Mouse (Mus musculus) midbrain, embryonic 16.5 days (tissue): ENCODE results near the gene Phf10. TPM values are rescaled to one million over a fixed set of nuclear protein-coding genes. Genes with fewer than 3 reads are reported as not detected.
A peak's percentile ranks its signal among the peaks of the same experiment; 100 is the strongest.
"Not testable (repeated sequence)": the region's sequence is repeated elsewhere in the genome, so short reads cannot be mapped to it uniquely, and the experiment has no call there.

Experiments
- ATAC-seq: fragments of 200-750 bp; cut with Nextera tagmentation; 2 replicates; pipeline ENCODE4 v1.8.0; 2017; ENCODE audit warnings: moderate TSS enrichment
- H3K27ac ChIP-seq: fragments of 300-500 bp; sonication (generic); 2 replicates; pipeline ENCODE4 v1.5.1; 2014; ENCODE audit warnings: mild to moderate bottlenecking, low read length, mixed read lengths
- H3K27me3 ChIP-seq: fragments of 300-500 bp; sonication (generic); 2 replicates; pipeline ENCODE4 v1.6.1; 2014; ENCODE audit warnings: low read depth, low read length, mixed read lengths; ENCODE audit not compliant: control insufficient read depth, insufficient read depth
- H3K36me3 ChIP-seq: fragments of 300-500 bp; sonication (generic); 2 replicates; pipeline ENCODE4 v1.6.1; 2014; ENCODE audit warnings: mild to moderate bottlenecking, low read length, moderate library complexity, mixed read lengths; ENCODE audit not compliant: control insufficient read depth, insufficient read depth
- H3K4me1 ChIP-seq: fragments of 300-500 bp; sonication (generic); 2 replicates; pipeline ENCODE4 v1.6.1; 2014; ENCODE audit warnings: mild to moderate bottlenecking, low read length, mixed read lengths; ENCODE audit not compliant: control insufficient read depth, insufficient read depth
- H3K4me2 ChIP-seq: fragments of 300-500 bp; sonication (generic); 2 replicates; pipeline ENCODE4 v1.6.1; 2014; ENCODE audit warnings: mild to moderate bottlenecking, low read length, mixed read lengths
- H3K4me3 ChIP-seq: fragments of 300-500 bp; sonication (generic); 2 replicates; pipeline ENCODE4 v1.5.1; 2014; ENCODE audit warnings: low read depth, mild to moderate bottlenecking, low read length, moderate library complexity, mixed read lengths
- H3K9ac ChIP-seq: fragments of 300-500 bp; sonication (generic); 2 replicates; pipeline ENCODE4 v1.6.1; 2014; ENCODE audit warnings: low read depth, low read length, mixed read lengths
- H3K9me3 ChIP-seq: fragments of 300-500 bp; sonication (generic); replicated peaks from 2 replicates; pipeline ENCODE4 v1.6.1; 2014; ENCODE audit warnings: mild to moderate bottlenecking, low read length, mixed read lengths; ENCODE audit not compliant: control insufficient read depth, poor library complexity, severe bottlenecking
- WGBS: fragments of 180-500 bp; shearing (Covaris S2); extraction: QIAGEN DNeasy Blood & Tissue Kit; methylation state at CpG from one replicate; pipeline ENCODE4 v1.1.7; 2014; 5-methylcytosine and 5-hydroxymethylcytosine counted together
- polyA plus RNA-seq: library from polyadenylated mRNA; unstranded; fragments of >200 nt; fragmentation: Nextera tagmentation; extraction: Ambion mirVana; gene quantifications from 2 replicates; pipeline ENCODE4 v1.2.1, GENCODE M21; 2015

Gene Phf10
- polyA plus RNA-seq, 1 experiment from 2014 or later, result 12.8 TPM

DNA sequence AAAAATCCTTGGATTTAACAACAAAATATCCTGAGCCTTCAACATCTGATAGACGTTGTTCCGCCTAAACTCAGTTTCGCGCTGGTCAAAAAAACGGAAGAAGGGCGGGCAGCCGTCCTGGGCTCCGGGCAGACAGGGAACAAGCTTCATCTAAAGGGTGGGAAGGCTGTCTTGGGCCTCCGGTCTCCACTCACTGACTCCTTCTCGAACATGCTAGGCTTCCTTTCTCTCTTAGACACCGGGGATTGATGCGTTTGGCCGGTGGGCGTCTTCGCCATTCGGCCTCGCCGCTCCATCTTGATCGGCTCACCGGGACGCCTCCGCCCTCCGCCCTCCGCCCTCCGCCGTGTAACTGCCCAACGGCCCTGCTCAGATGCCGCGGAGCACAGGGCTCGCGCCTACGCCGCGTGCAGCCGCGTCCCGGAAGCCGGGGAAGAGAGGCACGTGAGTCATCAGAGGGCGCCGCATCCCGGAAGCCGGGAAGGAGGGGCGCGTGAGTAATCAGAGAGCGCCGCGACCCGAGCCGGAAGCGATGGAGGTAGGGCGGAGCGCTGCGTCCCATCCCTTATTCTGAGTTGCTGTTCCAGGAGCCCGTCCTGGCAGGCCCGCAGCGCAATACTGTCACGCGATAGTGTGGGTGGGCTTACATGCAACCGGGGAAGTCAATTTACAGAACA is 17.4 kb upstream of the Phf10 start, which contains the start of the genes 9030025P20Rik and Gm3417:
TSS of gene 9030025P20Rik (plus strand) at position 107 of the 677 bp plus-strand sequence.
TSS of gene Gm3417 (minus strand) at position 429 of the 677 bp plus-strand sequence.
- H3K36me3 ChIP-seq, H3K27me3 ChIP-seq, H3K4me1 ChIP-seq, H3K4me2 ChIP-seq, H3K27ac ChIP-seq, H3K9ac ChIP-seq, H3K9me3 ChIP-seq, H3K4me3 ChIP-seq: not testable (repeated sequence)
- ATAC-seq, result peak; percentile 99
- no CpG with 5 or more reads among the region's 60 CpGs for WGBS

DNA sequence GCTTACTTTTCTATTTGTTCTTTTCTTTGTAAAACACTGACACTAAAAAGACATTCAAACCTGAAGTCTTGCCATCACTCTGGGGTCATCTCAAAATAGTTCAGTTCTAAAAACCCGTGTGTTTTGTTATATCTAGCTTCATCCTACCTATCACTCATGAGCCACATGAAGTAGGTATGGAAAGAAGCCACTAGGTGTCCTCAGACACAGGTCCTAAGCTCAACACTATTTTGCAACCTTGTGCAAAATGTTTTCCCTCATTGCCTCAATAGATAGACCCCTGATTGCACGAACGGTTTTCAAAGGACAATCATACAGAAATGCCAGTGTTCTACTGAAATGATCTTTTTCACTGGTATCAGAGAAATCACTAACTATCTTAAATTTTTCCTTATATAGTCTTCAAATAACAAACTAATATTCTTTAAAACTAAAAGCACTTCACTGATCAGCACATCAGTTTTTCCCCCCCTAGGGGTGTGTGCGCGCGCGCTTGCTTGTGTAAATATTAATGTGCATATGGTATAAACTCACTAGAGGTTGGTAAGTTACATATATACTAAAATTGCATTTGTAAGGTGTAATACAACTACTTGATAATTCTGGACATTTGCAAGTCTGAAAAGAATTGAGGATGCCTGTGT is 16.8 kb upstream of the Phf10 start:
- H3K4me2 ChIP-seq, result not testable (repeated sequence)
- peak; percentile 10; the same call in 1 of the 2 replicates for ATAC-seq
- WGBS, result 4% methylated on average over 4 of the region's 7 CpGs

DNA sequence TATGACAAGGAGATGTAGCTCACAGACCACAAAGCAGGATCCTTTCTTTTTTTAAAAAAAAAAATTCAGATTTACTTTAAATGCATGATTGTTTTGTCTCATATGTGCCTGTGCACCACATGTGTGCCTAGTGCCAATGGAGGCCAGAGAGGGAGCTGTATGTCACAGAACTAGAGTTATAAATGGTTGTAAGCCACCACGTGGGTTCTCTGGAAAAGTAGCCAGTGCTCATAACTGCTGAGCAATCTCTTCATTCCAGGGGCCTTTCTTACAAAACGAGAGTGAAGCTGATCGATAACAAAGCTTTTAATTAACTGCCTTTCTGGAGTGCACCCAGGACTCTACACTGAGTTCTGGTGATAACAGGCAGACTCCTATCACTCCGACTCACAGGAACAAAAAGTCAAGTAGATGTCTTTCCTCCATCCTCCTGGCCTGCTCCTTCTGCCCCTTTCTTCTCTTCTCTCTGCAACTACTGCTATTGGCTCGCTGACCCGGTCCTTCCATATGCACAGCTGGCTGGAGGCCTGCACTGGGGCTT is 7.4 kb upstream of the Phf10 start:
- no CpG with 5 or more reads among the region's 6 CpGs for WGBS
- not testable (repeated sequence) for H3K4me1 ChIP-seq, H3K27ac ChIP-seq, H3K36me3 ChIP-seq, H3K4me2 ChIP-seq, H3K9me3 ChIP-seq, H3K9ac ChIP-seq, H3K27me3 ChIP-seq, ATAC-seq, H3K4me3 ChIP-seq

More for the DNA sequence above, 16.8 kb upstream of the Phf10 start:
- H3K9me3 ChIP-seq, H3K4me1 ChIP-seq, H3K36me3 ChIP-seq, H3K27ac ChIP-seq, H3K9ac ChIP-seq, H3K4me3 ChIP-seq, H3K27me3 ChIP-seq: not testable (repeated sequence)

DNA sequence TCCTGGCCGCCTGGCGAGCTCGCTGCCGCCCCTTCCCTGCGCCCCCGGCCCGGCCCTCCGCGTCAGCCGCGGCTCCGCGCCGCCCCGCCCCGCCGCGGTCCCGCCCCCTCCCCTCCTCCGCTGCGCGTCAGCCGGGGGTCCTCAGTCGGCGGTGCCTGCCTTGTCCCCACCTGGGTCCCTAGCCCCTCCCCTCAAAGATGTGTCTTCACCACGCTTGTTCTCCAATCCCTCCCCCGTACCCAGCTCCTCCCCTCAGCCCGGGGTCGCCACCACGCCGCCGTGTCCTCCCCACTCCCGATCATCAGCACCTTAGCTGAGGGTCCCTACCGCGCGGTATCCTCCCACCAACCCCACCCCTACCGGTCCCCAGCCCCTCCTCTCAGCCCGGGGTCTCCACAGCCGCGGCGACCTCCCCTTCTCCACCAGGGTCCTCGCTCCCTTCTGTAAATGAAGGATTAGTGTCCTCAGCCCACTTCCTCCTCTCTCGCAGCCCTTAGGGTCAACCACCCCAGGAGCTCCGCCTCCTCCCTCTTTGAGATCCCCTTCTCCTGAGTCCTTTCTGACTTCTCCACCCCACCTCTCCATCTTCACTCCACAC is 583 bp upstream of the Phf10 start:
- H3K4me3 ChIP-seq, H3K4me2 ChIP-seq, H3K9me3 ChIP-seq, H3K27me3 ChIP-seq, H3K27ac ChIP-seq, H3K9ac ChIP-seq, H3K36me3 ChIP-seq: not testable (repeated sequence)
- H3K4me1 ChIP-seq, result peaks cover 14% of the 10 kb centered on the region
- WGBS, result no CpG with 5 or more reads among the region's 44 CpGs
- ATAC-seq, result peak; percentile 92

DNA sequence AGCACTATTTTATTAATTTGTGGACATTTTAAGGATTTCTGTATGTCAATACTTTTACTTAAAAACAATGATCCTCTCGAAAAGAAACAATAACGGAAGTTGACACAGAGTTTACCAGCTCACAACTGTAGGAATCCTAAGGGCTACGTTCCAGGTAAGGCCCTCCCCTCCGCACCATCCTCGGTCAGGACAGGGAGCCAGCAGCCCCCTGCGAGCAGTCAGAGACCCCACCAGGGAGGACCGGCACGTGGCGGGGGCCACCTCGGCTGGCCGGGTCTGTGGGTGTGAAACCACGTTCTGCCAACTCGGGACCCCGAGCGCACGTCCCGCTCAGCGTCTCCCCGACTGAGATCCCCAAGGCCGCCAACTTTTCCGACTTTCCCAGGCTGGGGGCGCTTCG is 553 bp downstream of the Phf10 start:
- Histone ChIP-seq H3K4me2 (peak overlapping the region; percentile 96), H3K4me3 (peak overlapping the region; percentile 68), H3K27me3 (no peaks in the 10 kb centered on the region), H3K27ac (no peak overlapping the region), H3K9me3 (no peaks in the 10 kb centered on the region), H3K9ac (peak overlapping the region; percentile 75), H3K36me3 (no peaks in the 10 kb centered on the region), H3K4me1 (peaks cover 14% of the 10 kb centered on the region)
- 0% methylated on average over 19 of the region's 23 CpGs for WGBS
- peak; percentile 13 for ATAC-seq

DNA sequence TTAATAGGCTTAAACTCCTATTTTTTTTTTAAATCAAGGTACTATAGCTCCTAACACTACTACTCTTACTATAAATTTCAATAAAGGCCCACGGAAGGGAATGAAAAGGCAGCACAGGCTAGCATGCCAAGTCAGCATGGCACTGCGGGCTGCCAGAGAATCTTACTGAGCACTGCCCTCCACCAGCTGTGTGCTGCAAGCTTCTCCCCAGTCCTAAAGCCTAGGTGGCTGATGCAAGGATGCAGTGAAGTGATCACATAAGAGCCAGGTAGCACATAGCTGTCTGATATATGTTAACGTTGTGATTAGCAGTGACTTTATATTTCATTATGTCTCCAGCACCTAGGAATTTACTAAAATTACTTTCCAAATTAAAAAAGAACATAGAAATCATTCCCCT is 1.1 kb downstream of the Phf10 start:
- peak overlapping the region; percentile 27 for H3K4me3 ChIP-seq
- no peaks in the 10 kb centered on the region for H3K9me3 ChIP-seq
- peak overlapping the region; percentile 58 for H3K4me2 ChIP-seq
- WGBS, result 20% methylated on average over 3 of the region's 3 CpGs
- H3K27me3 ChIP-seq, result no peaks in the 10 kb centered on the region
- no peak overlapping the region for H3K27ac ChIP-seq
- H3K4me1 ChIP-seq, result peaks cover 14% of the 10 kb centered on the region
- peak overlapping the region; percentile 51 for H3K9ac ChIP-seq
- ATAC-seq, result no peak
- no peaks in the 10 kb centered on the region for H3K36me3 ChIP-seq

DNA sequence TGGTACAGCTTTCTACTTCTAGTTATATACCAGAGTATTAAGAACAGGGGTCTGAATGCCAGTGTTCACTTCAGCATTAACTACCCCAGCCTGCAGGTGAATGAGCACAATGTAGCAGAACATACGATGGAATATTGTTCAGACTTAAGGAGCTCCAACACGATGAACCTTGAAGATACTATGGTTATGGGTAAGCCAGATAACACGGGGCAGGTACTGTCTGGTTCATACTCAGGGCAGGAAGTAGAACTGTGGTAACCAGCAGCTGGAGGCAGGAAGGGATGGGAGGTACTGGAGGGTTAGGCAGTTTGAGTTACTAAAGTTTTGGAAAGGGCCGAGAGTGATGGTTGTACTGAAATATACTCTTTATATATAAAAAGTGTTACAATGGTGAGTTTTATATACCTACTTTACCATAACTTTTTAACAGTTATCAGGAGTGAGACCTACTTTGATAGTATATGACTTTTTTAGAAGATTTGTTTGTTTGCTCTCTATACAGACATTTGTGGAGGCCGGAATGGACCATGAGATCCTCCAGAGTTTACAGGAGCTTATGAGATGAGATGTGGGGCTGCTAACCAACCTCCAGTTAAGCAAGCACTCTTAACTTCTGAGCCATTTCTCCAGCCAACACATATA is 2.3 kb downstream of the Phf10 start:
- Histone ChIP-seq H3K4me2 (no peak overlapping the region), H3K4me3 (no peak overlapping the region), H3K9ac (no peak overlapping the region), H3K36me3 (peaks cover 5% of the 10 kb centered on the region; the same call in 1 of the 2 replicates), H3K27me3 (no peaks in the 10 kb centered on the region), H3K9me3 (no peaks in the 10 kb centered on the region), H3K27ac (no peak overlapping the region), H3K4me1 (peaks cover 14% of the 10 kb centered on the region)
- WGBS, result 91% methylated on average over 5 of the region's 5 CpGs
- no peak for ATAC-seq

DNA sequence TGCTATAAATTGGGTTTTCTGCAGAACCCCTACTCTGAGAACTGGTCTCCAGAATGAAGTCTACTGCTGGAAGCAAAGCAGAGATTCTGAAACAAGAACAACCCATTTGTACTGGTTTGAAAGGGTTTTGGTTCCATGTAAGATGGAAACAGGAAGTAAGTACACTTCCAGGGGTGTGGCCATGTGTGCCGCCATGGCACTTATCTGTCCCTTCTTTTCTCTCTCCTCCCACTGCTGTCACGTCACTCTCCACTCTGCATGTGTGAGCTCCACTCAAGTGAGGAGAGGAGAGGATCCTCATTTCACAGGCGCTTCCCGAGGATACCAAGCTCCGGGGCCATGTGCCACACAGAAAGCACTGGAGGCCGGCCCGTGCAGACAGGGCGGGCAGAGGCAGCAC is 7.6 kb downstream of the Phf10 start:
- Histone ChIP-seq H3K4me2 (no peak overlapping the region), H3K9ac (no peak overlapping the region), H3K27ac (no peak overlapping the region), H3K4me1 (no peaks in the 10 kb centered on the region), H3K36me3 (peaks cover 22% of the 10 kb centered on the region), H3K9me3 (no peaks in the 10 kb centered on the region), H3K27me3 (no peaks in the 10 kb centered on the region), H3K4me3 (no peak overlapping the region)
- WGBS, result 92% methylated on average over 8 of the region's 8 CpGs
- ATAC-seq, result no peak
